26 mouse cellular contexts compared by ENCODE assay signal in genomic region chr7:139955505-139955904, GRCm38 (mm10). TPM values are rescaled to one million over a fixed set of nuclear protein-coding genes. Genes with fewer than 3 reads are reported as not detected.
DNase-seq lines count a peak whose midpoint lies in the region; ATAC-seq lines count a peak whose summit lies in the region.
"Had no signal": no experiment of that assay in that cellular context is flagged by ENCODE, and none has a peak within 500 bp of the region (broad histone marks: within the 10 kb centered on the region; RNA-seq: fewer than 3 reads in every experiment).

No protein-coding gene starts in this region.

- 70% methylated on average over 4 of the region's 4 CpGs for WGBS in liver, embryonic 11.5 days
- WGBS in liver, embryonic 15.5 days (ENCODE audit: insufficient replicate concordance), result 28% methylated on average over 4 of the region's 4 CpGs

- no peaks in the 10 kb centered on the region for H3K9me3 ChIP-seq in liver, embryonic 11.5 days (ENCODE audit: control insufficient read depth, low read length)
- H3K9me3 ChIP-seq in liver, embryonic 15.5 days (replicated peaks), result no peaks in the 10 kb centered on the region
- H3K9me3 ChIP-seq: embryonic facial prominence, embryonic 15.5 days; forebrain, embryonic 10.5 days; forebrain, embryonic 15.5 days; heart, embryonic 12.5 days; hindbrain, embryonic 10.5 days had no signal

- no peaks in the 10 kb centered on the region for H3K36me3 ChIP-seq in liver, embryonic 11.5 days (ENCODE audit: control insufficient read depth, insufficient read depth, low read length)
- no peaks in the 10 kb centered on the region for H3K36me3 ChIP-seq in liver, embryonic 15.5 days (replicated peaks)
- H3K36me3 ChIP-seq: embryonic facial prominence, embryonic 15.5 days; forebrain, embryonic 10.5 days; forebrain, embryonic 15.5 days; heart, embryonic 12.5 days; hindbrain, embryonic 10.5 days had no signal

- H3K4me3 ChIP-seq in liver, embryonic 11.5 days (ENCODE audit: low read depth, low read length), result no peak overlapping the region
- H3K4me3 ChIP-seq in liver, embryonic 15.5 days (replicated peaks), result no peak overlapping the region
- H3K4me3 ChIP-seq: embryonic facial prominence, embryonic 15.5 days; erythroblast, embryonic 14.5 days; forebrain, embryonic 10.5 days; forebrain, embryonic 15.5 days; heart, adult 2 months; heart, embryonic 12.5 days; hindbrain, embryonic 10.5 days had no signal

- H3K9ac ChIP-seq in liver, embryonic 11.5 days (ENCODE audit: low read depth, low read length), result no peak overlapping the region
- no peak overlapping the region for H3K9ac ChIP-seq in liver, embryonic 15.5 days
- H3K9ac ChIP-seq: embryonic facial prominence, embryonic 15.5 days; forebrain, embryonic 15.5 days; heart, embryonic 12.5 days; hindbrain, embryonic 14.5 days had no signal

- H3K27ac ChIP-seq in liver, embryonic 11.5 days (ENCODE audit: low read depth, low read length), result no peak overlapping the region
- H3K27ac ChIP-seq in liver, embryonic 15.5 days (replicated peaks), result no peak overlapping the region
- H3K27ac ChIP-seq: embryonic facial prominence, embryonic 15.5 days; forebrain, embryonic 10.5 days; forebrain, embryonic 15.5 days; heart, adult 2 months; hindbrain, embryonic 10.5 days; hindbrain, embryonic 14.5 days had no signal

- H3K4me2 ChIP-seq in liver, embryonic 11.5 days, result no peak overlapping the region
- no peak overlapping the region for H3K4me2 ChIP-seq in liver, embryonic 15.5 days
- H3K4me2 ChIP-seq: embryonic facial prominence, embryonic 15.5 days; forebrain, embryonic 15.5 days; heart, embryonic 12.5 days; hindbrain, embryonic 14.5 days had no signal

- H3K4me1 ChIP-seq in liver, embryonic 11.5 days (replicated peaks; ENCODE audit: control insufficient read depth, insufficient read depth, low read length), result no peaks in the 10 kb centered on the region; the same call in 1 of the 2 replicates
- peaks cover 23% of the 10 kb centered on the region for H3K4me1 ChIP-seq in liver, embryonic 15.5 days (replicated peaks)
- H3K4me1 ChIP-seq: embryonic facial prominence, embryonic 15.5 days had no signal

- ATAC-seq in liver, embryonic 11.5 days (replicated peaks; ENCODE audit: low FRiP score), result peak; percentile 44; the same call in 1 of the 2 replicates
- ATAC-seq in liver, embryonic 15.5 days (ENCODE audit: insufficient read depth), result peak; percentile 58
- peak; percentile 93 for ATAC-seq in megakaryocyte-erythroid progenitor cell, adult 5-6 weeks (replicated peaks; ENCODE audit: low FRiP score, low TSS enrichment, poor library complexity, severe bottlenecking)
- ATAC-seq: forebrain, embryonic 15.5 days had no signal

- peak; percentile 29 for DNase-seq in c-Kit-positive CD71-positive TER-119-positive erythroid progenitor cells, embryonic 14.5 days (ENCODE audit: low spot score)
- DNase-seq in liver, embryonic 11.5 days (ENCODE audit: low spot score), result no peak
- no peak for DNase-seq in layer of hippocampus, adult 11-12 months (ENCODE audit: low spot score)
- no peak for DNase-seq in kidney, postnatal 14 days
- DNase-seq in urinary bladder, postnatal 10 days (ENCODE audit: low spot score), result no peak
- DNase-seq: adrenal gland, postnatal 10 days; cerebellum, adult 2 months; cerebellum, postnatal 10 days; embryo, embryonic 11 days; gastrocnemius, postnatal 14 days; heart, adult 2 months had no signal

- peaks cover 13% of the 10 kb centered on the region for H3K27me3 ChIP-seq in liver, embryonic 11.5 days (replicated peaks; ENCODE audit: control insufficient read depth, insufficient read depth, low read length)
- H3K27me3 ChIP-seq in liver, embryonic 15.5 days, result peaks cover 18% of the 10 kb centered on the region

RNA-seq across cellular contexts. Expression of gene Utf1, which starts 11.9 kb away (rescaled TPM):
- polyA plus RNA-seq in liver, embryonic 11.5 days (2014; fragmentation: Nextera tagmentation; extraction: Ambion mirVana), result not detected in 2 replicates
- not detected in 2 replicates for polyA plus RNA-seq in liver, embryonic 15.5 days (2015; fragmentation: Nextera tagmentation; extraction: Ambion mirVana)
- total RNA-seq in megakaryocyte-erythroid progenitor cell, adult 5-6 weeks (2014; fragmentation: Nextera tagmentation), result not detected in 2 replicates
- not detected in 2 replicates for total RNA-seq in megakaryocyte-erythroid progenitor cell, adult 5-6 weeks (2017)
- total RNA-seq: adrenal gland, postnatal 4 days; gastrocnemius, adult 18-20 months; gastrocnemius, postnatal 14 days; heart, adult 2 months; heart, postnatal 25 days had no signal
- polyA plus RNA-seq: brain, embryonic 14.5 days; embryonic facial prominence, embryonic 11.5 days; erythroblast, embryonic 14.5 days; forebrain, embryonic 10.5 days; forebrain, embryonic 15.5 days; gonadal fat pad, adult 2 months; heart, adult 2 months; heart, embryonic 12.5 days; hindbrain, embryonic 10.5 days; hindbrain, embryonic 14.5 days had no signal

RNA-seq across cellular contexts. Expression of gene 6430531B16Rik, which starts 23.1 kb away (rescaled TPM):
- polyA plus RNA-seq in liver, embryonic 11.5 days (2014; fragmentation: Nextera tagmentation; extraction: Ambion mirVana), result not detected in 2 replicates
- not detected in 2 replicates for polyA plus RNA-seq in liver, embryonic 15.5 days (2015; fragmentation: Nextera tagmentation; extraction: Ambion mirVana)
- total RNA-seq in megakaryocyte-erythroid progenitor cell, adult 5-6 weeks (2014; fragmentation: Nextera tagmentation), result not detected in 2 replicates
- 1.0 TPM in 1 of 2 replicates, not detected in the other for total RNA-seq in megakaryocyte-erythroid progenitor cell, adult 5-6 weeks (2017)
- total RNA-seq: gastrocnemius, adult 18-20 months; gastrocnemius, postnatal 14 days; heart, adult 2 months; heart, postnatal 25 days had no signal
- polyA plus RNA-seq: erythroblast, embryonic 14.5 days had no signal

RNA-seq across cellular contexts. Expression of gene Adam8, which starts 36.9 kb away (rescaled TPM):
- polyA plus RNA-seq in liver, embryonic 11.5 days (2014; fragmentation: Nextera tagmentation; extraction: Ambion mirVana), result 1.1 and 1.4 TPM in 2 replicates
- 1.1 and 1.3 TPM in 2 replicates for polyA plus RNA-seq in liver, embryonic 15.5 days (2015; fragmentation: Nextera tagmentation; extraction: Ambion mirVana)
- total RNA-seq in megakaryocyte-erythroid progenitor cell, adult 5-6 weeks (2014; fragmentation: Nextera tagmentation), result 1.5 and 4.5 TPM in 2 replicates
- 0.34 and 2.6 TPM in 2 replicates for total RNA-seq in megakaryocyte-erythroid progenitor cell, adult 5-6 weeks (2017)
